Mouse (Mus musculus): Measurements from ENCODE around the gene Gm10668. TPM values are rescaled to one million over a fixed set of nuclear protein-coding genes. Genes with fewer than 3 reads are reported as not detected.
"Not testable (repeated sequence)": the region's sequence is repeated elsewhere in the genome, so short reads cannot be mapped to it uniquely, and the experiment has no call there.

The Gm10668 gene
- total RNA-seq (2022): not detected

DNA sequence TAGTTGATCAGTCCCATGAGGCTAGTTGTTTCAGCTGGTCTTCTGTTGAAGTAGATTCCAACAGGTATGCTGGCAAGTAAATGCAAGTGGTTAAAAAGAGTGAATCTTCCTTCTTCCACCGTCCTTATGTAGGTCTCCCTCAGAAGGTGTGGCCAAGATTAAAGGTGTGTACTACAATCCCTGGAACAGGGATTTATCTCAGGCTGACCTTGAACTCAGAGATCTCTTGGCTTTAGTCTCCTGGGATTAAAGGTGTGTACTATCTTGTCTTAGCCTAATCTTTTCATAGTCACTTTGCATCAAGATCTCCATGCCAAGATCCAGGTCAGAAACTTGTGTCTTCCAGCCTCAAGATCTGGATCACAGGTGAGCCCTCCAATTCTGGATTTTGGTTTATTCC, at the start of gene Gm10668:
Gene Gm10668 (minus strand): TSS at position 101 of the 400 bp plus-strand sequence.
- not testable (repeated sequence) for DNase-seq (ENCODE audit: low spot score)

DNA sequence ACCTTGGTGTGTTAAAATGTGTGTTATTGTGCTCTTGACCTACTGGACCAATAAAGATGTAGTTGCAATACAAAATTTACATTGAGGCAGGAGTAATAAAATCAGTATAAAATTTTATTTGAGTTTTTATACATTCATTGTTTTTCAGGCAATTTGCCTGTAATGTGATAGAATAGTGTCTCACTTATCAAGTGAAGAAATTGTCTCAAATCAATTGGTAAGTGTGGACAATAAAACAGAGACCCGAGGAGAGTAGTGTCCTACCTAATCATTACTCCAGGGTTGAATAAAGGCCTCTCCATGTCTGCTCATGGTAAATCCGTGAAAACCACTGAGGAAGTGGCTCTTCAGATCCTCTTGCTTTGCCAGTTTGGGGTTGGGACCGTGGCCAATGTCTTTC, 40.5 kb upstream of the Gm10668 start, which contains the start of gene Vmn1r112:
Gene Vmn1r112 (plus strand): TSS at position 301 of the 400 bp plus-strand sequence.
- not testable (repeated sequence) for DNase-seq (ENCODE audit: low spot score)

DNA sequence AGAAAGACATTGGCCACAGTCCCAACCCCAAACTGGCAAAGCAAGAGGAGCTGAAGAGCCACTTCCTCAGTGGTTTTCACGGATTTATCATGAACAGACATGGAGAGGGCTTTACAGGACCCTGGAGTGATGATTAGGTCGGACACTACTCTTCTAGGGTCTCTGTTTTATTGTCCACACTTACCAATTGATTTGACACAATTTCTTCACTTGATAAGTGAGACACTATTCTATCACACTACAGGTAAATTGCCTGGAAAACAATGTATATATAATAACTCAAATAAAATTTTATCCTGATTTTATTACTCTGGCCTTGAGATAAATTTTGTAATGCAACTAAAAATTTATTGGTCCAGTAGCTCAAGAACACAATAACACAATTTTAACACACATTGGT, 27.3 kb downstream of the Gm10668 start, which contains the start of gene Vmn1r111:
Gene Vmn1r111 (minus strand): TSS at position 101 of the 400 bp plus-strand sequence.
- not testable (repeated sequence) for DNase-seq (ENCODE audit: low spot score)

Other genes starting within 250 kb of the Gm10668 start
- gene Vmn1r103, start 220.1 kb downstream of the Gm10668 start, total RNA-seq (2022): not detected
- not detected for gene Vmn1r104, start 196.8 kb downstream of the Gm10668 start, total RNA-seq (2022)
- gene Gm5726, start 184.9 kb downstream of the Gm10668 start, total RNA-seq (2022): not detected
- not detected for gene Gm4141, start 154.4 kb downstream of the Gm10668 start, total RNA-seq (2022)
- not detected for gene Gm4513, start 131.6 kb downstream of the Gm10668 start, total RNA-seq (2022)
- gene Vmn1r107, start 61.7 kb downstream of the Gm10668 start, total RNA-seq (2022): not detected
- gene Vmn1r111, start 27.4 kb downstream of the Gm10668 start, total RNA-seq (2022): not detected
- gene Vmn1r112, start 40.6 kb upstream of the Gm10668 start, total RNA-seq (2022): not detected
- not detected for gene Vmn1r113, start 56.7 kb upstream of the Gm10668 start, total RNA-seq (2022)
- gene Vmn1r114, start 81.6 kb upstream of the Gm10668 start, total RNA-seq (2022): not detected
- not detected for gene Vmn1r115, start 114.4 kb upstream of the Gm10668 start, total RNA-seq (2022)
- gene Vmn1r116, start 141.6 kb upstream of the Gm10668 start, total RNA-seq (2022): not detected
- gene Vmn1r117, start 153.5 kb upstream of the Gm10668 start, total RNA-seq (2022): not detected
- not detected for gene Vmn1r118, start 181.7 kb upstream of the Gm10668 start, total RNA-seq (2022)